ENCODE assay signal across 8 mouse cellular contexts in the genomic region with DNA sequence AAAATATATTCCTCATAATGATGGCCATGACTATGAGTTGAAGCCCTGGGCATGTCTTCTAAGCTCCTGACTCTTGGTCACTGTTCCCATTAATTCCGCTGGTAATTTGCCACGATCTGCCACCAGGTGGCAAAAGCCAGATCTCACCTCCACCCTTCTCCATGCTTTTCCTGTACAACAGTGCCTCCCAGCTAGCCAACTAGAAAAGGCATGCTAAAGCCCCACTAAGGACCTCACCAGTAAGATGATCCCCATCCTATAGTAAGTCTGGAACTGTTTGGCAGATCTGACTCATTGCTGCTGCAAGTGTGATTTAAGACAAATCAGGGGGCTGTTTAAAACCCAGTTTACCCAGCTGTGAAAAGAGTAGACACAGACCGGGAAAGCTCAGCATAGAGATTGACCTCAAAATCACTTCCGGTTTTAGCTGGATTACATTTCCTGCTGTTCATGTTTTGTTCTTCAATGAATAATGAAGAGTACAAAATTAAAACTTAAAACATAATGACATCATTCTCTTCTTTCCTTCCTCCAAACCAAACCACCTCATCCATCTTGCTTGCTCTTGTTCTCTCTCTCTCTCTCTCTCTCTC. TPM values are rescaled to one million over a fixed set of nuclear protein-coding genes. Genes with fewer than 3 reads are reported as not detected.
DNase-seq lines count a peak whose midpoint lies in the region; ATAC-seq and TF ChIP-seq lines count a peak whose summit lies in the region.

No protein-coding gene starts in this region.

- H3K4me1 ChIP-seq in hindbrain, embryonic 10.5 days (replicated peaks), result no peaks in the 10 kb centered on the region
- no peaks in the 10 kb centered on the region for H3K4me1 ChIP-seq in hindbrain, embryonic 16.5 days (ENCODE audit: control insufficient read depth, insufficient read depth, low read depth, low read length)

- H3K9me3 ChIP-seq in hindbrain, embryonic 10.5 days, result no peaks in the 10 kb centered on the region
- H3K9me3 ChIP-seq in hindbrain, embryonic 16.5 days (ENCODE audit: control insufficient read depth, low read length), result no peaks in the 10 kb centered on the region

- no peak overlapping the region for H3K4me3 ChIP-seq in hindbrain, embryonic 10.5 days
- no peak overlapping the region for H3K4me3 ChIP-seq in hindbrain, embryonic 16.5 days (ENCODE audit: low read length)

- intact Hi-C loops in heart, postnatal 10 days (cut with DNase I), result loop anchor here (1.0 to 10.0 kb wide), 3 partner anchors 103 to 255 kb away; a partner anchor contains a TSS

- no peaks in the 10 kb centered on the region for H3K36me3 ChIP-seq in hindbrain, embryonic 10.5 days
- no peaks in the 10 kb centered on the region for H3K36me3 ChIP-seq in hindbrain, embryonic 16.5 days (ENCODE audit: control insufficient read depth, insufficient read depth, low read length)

- no peak overlapping the region for H3K27ac ChIP-seq in hindbrain, embryonic 10.5 days
- no peak overlapping the region for H3K27ac ChIP-seq in hindbrain, embryonic 16.5 days (ENCODE audit: low read depth, low read length)

- H3K9ac ChIP-seq in hindbrain, embryonic 16.5 days (ENCODE audit: low read depth, low read length), result no peak overlapping the region

- ATAC-seq in hindbrain, embryonic 16.5 days, result no peak

- H3K27me3 ChIP-seq in hindbrain, embryonic 10.5 days (ENCODE audit: insufficient read depth, poor library complexity, severe bottlenecking), result no peaks in the 10 kb centered on the region
- no peaks in the 10 kb centered on the region for H3K27me3 ChIP-seq in hindbrain, embryonic 16.5 days (replicated peaks; ENCODE audit: control insufficient read depth, insufficient read depth, low read length)

- no peak for TF ChIP-seq POLR2A in brain, embryonic 14.5 days (IDR thresholded peaks at IDR 0.05; ENCODE audit: borderline replicate concordance, extremely low read depth, insufficient read depth, insufficient read length, poor library complexity, severe bottlenecking)

- whole genome bisulfite sequencing in hindbrain, embryonic 10.5 days, result 39% methylated on average over 4 of the region's 4 CpGs
- WGBS in hindbrain, embryonic 16.5 days, result 34% methylated on average over 4 of the region's 4 CpGs

- peak; percentile 83 for TF ChIP-seq CTCF in brain, embryonic 14.5 days (IDR thresholded peaks at IDR 0.05; ENCODE audit: borderline replicate concordance, extremely low read depth, insufficient read depth, insufficient read length)

- DNase-seq in hindbrain, embryonic 10.5 days (ENCODE audit: low spot score), result peak; percentile 69
- DNase-seq in brain, embryonic 14.5 days (ENCODE audit: low read depth), result peak; percentile 73
- peak; percentile 54 for DNase-seq in fibroblast of lung, adult 2 months (ENCODE audit: low read depth)
- DNase-seq in heart, postnatal 10 days, result peak; percentile 77 to 82
- peak; percentile 77 to 83 for DNase-seq in kidney, postnatal 4 days
- peak; percentile 82 for DNase-seq in lung, postnatal 25 days (ENCODE audit: low spot score)
- peak; percentile 27 for DNase-seq in retina, postnatal 7 days (ENCODE audit: low read depth, low spot score)

- no peak overlapping the region for H3K4me2 ChIP-seq in hindbrain, embryonic 16.5 days (ENCODE audit: low read length)

RNA-seq across cellular contexts. Expression of a gene that starts 22.6 kb away (rescaled TPM):
- 22.6 and 26.0 TPM in 2 replicates for polyA plus RNA-seq in hindbrain, embryonic 10.5 days (2016; fragmentation: Nextera tagmentation; extraction: Ambion mirVana)
- 18.8 and 18.9 TPM in 2 replicates for polyA plus RNA-seq in hindbrain, embryonic 16.5 days (2015; fragmentation: Nextera tagmentation; extraction: Ambion mirVana)
- 17.2 and 20.7 TPM in 2 replicates for polyA plus RNA-seq in brain, embryonic 14.5 days (2012; rRNA removed)
- 10 to 100 TPM; 12.1 to 12.6 TPM for total RNA-seq in heart, postnatal 10 days (2021)

Comparison
In these comparisons a context has a peak if more than half of its experiments do, and no peak if none do; other contexts are left out.
1. DNase-seq: peak in every context shown above with its lines; median percentile 82 in lung, postnatal 25 days; 80 in kidney, postnatal 4 days; 80 in heart, postnatal 10 days; 73 in brain, embryonic 14.5 days; 69 in hindbrain, embryonic 10.5 days; 54 in fibroblast of lung, adult 2 months; 27 in retina, postnatal 7 days.